Mouse (Mus musculus) T-helper 17 cell (primary cell): ENCODE results near the gene Lta.

Experiments
- in situ Hi-C, 2 experiments: fragments of 300-600 bp; cut with MboI, MseI; formaldehyde crosslinking; loops; 1 replicate in 1 of 2; 2 replicates in 1 of 2; pipeline ENCODE4 v1.15.1; 2025; ENCODE audit warnings: high pct_unique_total_duplicates in 2 of 2

The Lta gene

DNA sequence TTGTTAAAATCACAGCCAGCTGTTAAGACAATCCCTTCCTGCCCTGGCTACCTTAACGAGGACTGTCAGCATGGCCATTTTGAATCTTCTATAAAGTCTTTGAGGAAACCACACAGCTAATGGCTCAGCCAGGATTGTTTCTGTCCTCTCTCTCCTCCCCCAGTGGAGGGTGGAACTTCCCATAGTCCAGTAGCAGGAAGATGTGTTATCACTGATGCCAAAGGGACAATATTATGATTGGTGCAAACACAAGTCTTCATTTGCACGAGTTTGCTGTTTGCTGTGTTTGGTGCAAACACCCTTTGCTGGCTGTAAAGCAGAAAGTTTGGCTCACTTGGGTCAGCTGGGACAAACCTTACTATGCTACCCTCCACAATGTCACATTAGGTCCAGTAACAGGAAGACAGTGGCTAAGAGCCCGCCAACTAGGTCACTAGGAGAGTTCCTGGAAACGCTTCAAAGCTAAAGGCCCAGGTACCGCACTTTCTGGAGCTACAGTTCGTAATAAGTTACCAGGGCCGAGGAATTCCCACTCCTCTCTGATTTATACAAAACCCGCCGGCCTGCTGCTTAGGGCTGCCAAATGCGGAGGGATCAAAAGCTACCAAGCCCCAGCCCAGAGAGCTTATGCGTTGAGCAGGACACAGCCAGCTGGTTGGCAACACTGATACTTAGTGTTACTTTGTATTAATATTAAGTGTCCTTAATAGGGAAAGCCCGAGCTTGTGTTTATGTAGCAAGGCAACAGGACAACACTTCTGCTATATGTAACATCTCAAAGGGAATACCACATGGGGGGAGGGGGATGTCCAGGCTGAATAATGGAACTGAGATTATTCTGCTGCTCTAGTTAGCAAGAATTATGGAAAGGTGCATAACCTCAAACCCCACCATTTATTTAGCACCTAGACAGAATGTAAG is 35.5 kb upstream of the Lta start:
- in situ Hi-C loops: loop anchor here (5.0 to 25.0 kb wide), 2 partner anchors 238 to 1128 kb away; partner anchors contain the start of genes Brd2 (in 1 of the 2), H2-DMa (in 1 of the 2) and Vars (in 1 of the 2)

GRCm38 (mm10) chr17:35239700-35240099 is 34.5 kb upstream of the Lta start:
- in situ Hi-C loops: loop anchor here (5.0 to 25.0 kb wide), 4 partner anchors 37 to 1127 kb away; partner anchors contain the start of genes Vars (in 2 of the 2), Brd2 (in 1 of the 2), H2-DMa (in 1 of the 2) and Tnf (in 1 of the 2)

DNA sequence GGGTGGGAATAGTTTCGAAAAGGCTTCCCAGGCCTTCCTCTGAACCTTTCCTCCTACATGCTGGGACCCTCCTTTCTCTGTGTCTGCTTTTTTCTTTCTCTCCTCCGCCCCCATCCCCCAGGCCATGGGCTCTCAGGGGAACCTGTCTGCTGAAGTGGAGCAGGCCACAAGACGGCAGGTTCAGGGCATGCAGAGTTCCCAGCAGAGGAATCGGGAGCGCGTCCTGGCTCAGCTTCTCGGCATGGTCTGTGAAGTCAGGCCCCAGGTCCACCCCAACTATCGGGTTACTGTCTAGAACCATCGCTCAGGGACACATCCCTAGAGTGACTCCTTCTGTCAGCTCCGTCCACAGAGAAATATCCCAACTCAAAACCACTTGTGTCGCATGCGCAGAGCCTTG is 32.4 kb upstream of the Lta start:
- in situ Hi-C loops: loop anchor here (5.0 to 25.0 kb wide), 3 partner anchors 35 to 1125 kb away; partner anchors contain the start of genes Brd2 (in 1 of the 2), H2-DMa (in 1 of the 2), Tnf (in 1 of the 2) and Vars (in 1 of the 2)

DNA sequence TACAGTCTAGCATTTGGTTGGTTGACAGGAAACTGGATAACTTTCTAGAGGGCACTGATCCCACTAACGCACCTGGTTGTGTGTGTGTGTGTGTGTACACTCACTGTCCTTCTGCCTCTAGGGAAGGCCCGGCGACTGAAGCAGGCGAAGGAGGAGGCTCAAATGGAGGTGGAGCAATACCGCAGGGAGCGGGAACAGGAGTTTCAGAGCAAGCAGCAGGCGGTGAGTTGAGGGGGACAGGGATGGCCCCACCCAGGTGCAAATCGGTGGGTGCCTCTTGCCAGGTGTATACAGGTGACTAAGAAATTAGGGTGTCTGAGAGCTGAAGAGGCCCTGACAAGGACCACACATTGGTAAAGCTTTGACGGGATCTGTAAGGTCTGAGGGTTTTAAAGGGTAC is 31.8 kb upstream of the Lta start:
- in situ Hi-C loops: loop anchor here (5.0 to 25.0 kb wide), 3 partner anchors 35 to 1125 kb away; partner anchors contain the start of genes Brd2 (in 1 of the 2), H2-DMa (in 1 of the 2), Tnf (in 1 of the 2) and Vars (in 1 of the 2)

- in situ Hi-C loops: loop anchor here (5.0 to 25.0 kb wide), 3 partner anchors 34 to 1124 kb away; partner anchors contain the start of genes Brd2 (in 1 of the 2), H2-DMa (in 1 of the 2), Tnf (in 1 of the 2) and Vars (in 1 of the 2)
Measured at GRCm38 (mm10) chr17:35236390-35236746, 31.2 kb upstream of the Lta start.

DNA sequence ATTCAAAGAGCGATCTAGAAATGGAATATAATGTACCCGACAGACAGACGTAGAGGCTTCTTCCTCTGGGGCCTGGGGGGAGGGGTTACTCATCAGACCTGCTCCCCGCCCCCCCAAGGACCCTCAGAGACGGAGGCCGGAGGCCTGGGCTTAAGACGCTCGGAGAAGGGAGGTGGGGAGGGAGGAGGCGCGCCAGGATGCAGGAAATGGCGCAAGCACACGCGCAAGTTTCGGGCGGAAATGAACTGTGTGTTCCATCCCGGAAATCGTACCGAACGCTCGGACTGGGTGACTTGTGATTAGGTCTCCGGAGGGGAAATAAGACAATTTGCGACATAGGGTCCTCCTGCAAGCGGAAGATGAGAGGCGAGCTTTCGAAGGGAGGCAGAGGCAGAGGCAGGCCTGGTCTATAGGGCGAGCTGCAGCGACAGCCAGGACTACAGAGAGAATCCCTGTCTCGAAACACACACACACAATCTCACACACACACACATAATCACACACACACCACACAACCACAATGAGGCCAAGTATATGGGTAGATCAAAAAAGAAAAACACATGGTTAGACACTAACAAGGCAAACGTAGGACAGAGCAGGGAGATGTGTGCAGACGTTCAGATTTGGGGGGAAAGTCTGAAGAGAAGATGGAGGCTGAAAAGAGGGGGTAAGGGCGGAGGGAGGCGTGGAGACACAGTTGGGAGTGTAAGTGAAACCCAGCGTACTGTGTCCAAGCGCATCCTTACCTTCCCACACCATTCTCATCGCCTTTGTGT is 30.7 kb upstream of the Lta start, which contains the start of gene Nfkbil1:
Nfkbil1 (minus strand) TSS at position 179 of the 776 bp plus-strand sequence.
- in situ Hi-C loops: loop anchor here (5.0 to 25.0 kb wide), 3 partner anchors 34 to 1124 kb away; partner anchors contain the start of genes Brd2 (in 1 of the 2), H2-DMa (in 1 of the 2), Tnf (in 1 of the 2) and Vars (in 1 of the 2)

DNA sequence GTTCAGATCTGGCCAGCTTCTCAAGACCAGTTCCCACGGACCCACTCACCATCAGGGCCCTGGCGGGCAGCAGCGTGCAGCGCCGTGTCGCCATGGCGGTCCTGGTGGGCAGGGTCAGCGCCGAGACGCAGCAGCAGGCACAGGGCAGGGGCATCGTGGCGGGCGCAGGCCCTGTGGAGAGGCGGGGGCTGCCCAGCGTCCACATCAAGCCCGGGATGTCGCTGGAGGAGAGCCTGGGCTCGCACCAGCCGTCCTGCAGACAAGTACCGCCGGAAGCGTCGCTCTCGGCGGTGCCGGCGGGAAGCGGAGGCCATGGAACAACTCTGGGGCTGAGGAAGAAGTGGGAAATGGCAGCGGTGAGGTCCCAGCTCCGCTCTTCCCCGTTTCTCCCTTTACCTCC is 29.8 kb upstream of the Lta start:
- in situ Hi-C loops: loop anchor here (5.0 to 25.0 kb wide), 4 partner anchors 33 to 1123 kb away; partner anchors contain the start of genes Brd2 (in 1 of the 2), H2-DMa (in 1 of the 2), Tnf (in 1 of the 2) and Vars (in 1 of the 2)

DNA sequence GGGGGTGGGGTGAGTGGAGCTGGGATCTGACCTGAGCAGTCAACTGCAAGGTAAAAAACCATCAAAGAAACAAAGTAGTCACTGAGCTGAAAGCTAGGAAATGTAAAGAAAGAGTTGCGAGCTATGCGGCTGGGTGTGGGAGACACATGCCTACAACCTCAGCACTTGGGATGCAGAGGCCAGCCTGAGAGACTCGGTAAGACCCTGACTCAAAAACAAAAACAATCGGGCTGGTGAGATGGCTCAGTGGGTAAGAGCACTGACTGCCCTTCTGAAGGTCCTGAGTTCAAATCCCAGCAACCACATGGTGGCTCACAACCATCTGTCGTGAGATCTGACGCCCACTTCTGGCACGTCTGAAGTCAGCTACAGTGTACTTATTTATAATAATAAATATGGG is 28.9 kb upstream of the Lta start:
- in situ Hi-C loops: loop anchor here (5.0 to 25.0 kb wide), 3 partner anchors 62 to 1122 kb away; partner anchors contain the start of genes Brd2 (in 1 of the 2), H2-DMa (in 1 of the 2) and Vars (in 1 of the 2)

GRCm38 (mm10) chr17:35233114-35233980 is 28.2 kb upstream of the Lta start, which contains the start of gene Atp6v1g2:
TSS of gene Atp6v1g2 (plus strand) at chr17:35233660.
- in situ Hi-C loops: loop anchor here (5.0 to 25.0 kb wide), 3 partner anchors 61 to 1121 kb away; partner anchors contain the start of genes Brd2 (in 1 of the 2), H2-DMa (in 1 of the 2) and Vars (in 1 of the 2)

GRCm38 (mm10) chr17:35232659-35233058 is 27.5 kb upstream of the Lta start:
- in situ Hi-C loops: loop anchor here (5.0 to 25.0 kb wide), 3 partner anchors 60 to 1120 kb away; partner anchors contain the start of genes Brd2 (in 1 of the 2), H2-DMa (in 1 of the 2) and Vars (in 1 of the 2)

GRCm38 (mm10) chr17:35232043-35232442 is 26.9 kb upstream of the Lta start:
- in situ Hi-C loops: loop anchor here (5.0 to 25.0 kb wide), 3 partner anchors 60 to 1120 kb away; partner anchors contain the start of genes Brd2 (in 1 of the 2), H2-DMa (in 1 of the 2) and Vars (in 1 of the 2)

- in situ Hi-C loops: loop anchor here (5.0 to 25.0 kb wide), 3 partner anchors 59 to 1119 kb away; partner anchors contain the start of genes Brd2 (in 1 of the 2), H2-DMa (in 1 of the 2) and Vars (in 1 of the 2)
Measured at GRCm38 (mm10) chr17:35231022-35231421, 25.9 kb upstream of the Lta start.

GRCm38 (mm10) chr17:35226561-35227046 is 21.5 kb upstream of the Lta start:
- in situ Hi-C loops: loop anchor here in 1 of 2 experiments (25.0 kb wide), 1 partner anchor 1114 kb away; the partner anchor contains the start of genes Brd2 and H2-DMa

GRCm38 (mm10) chr17:35225456-35225855 is 20.3 kb upstream of the Lta start:
- in situ Hi-C loops: loop anchor here in 1 of 2 experiments (25.0 kb wide), 1 partner anchor 1113 kb away; the partner anchor contains the start of genes Brd2 and H2-DMa

GRCm38 (mm10) chr17:35224641-35225040 is 19.5 kb upstream of the Lta start:
- in situ Hi-C loops: loop anchor here (25.0 kb wide), 2 partner anchors 1037 to 1112 kb away; partner anchors contain the start of genes Psmb8 (in 2 of the 2), Psmb9 (in 2 of the 2), Tap1 (in 2 of the 2) and Brd2 (in 1 of the 2)

DNA sequence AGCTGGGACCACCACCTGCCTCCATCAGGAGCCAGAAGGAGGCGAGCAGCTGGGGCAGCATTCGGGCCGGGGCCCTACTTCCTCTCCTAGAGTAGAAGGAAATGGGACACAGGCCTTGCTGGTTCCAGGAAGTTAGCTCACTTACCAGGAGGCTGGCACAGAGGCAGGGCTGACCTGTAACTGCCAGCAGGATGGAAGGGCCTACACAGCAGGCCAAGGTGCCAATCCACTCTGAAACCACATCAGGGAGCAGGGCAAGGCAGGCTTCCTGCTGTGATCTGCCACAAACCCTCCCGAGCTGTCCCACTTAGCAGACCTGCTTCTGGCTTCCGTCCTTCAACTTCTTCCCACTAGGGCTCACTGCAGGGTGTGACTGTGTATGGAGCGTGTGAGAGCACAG is 17.1 kb upstream of the Lta start:
- in situ Hi-C loops: loop anchor here (25.0 kb wide), 1 partner anchor 1035 kb away; the partner anchor contains the start of genes Psmb8 (in 2 of the 2), Psmb9 (in 2 of the 2) and Tap1 (in 2 of the 2)

DNA sequence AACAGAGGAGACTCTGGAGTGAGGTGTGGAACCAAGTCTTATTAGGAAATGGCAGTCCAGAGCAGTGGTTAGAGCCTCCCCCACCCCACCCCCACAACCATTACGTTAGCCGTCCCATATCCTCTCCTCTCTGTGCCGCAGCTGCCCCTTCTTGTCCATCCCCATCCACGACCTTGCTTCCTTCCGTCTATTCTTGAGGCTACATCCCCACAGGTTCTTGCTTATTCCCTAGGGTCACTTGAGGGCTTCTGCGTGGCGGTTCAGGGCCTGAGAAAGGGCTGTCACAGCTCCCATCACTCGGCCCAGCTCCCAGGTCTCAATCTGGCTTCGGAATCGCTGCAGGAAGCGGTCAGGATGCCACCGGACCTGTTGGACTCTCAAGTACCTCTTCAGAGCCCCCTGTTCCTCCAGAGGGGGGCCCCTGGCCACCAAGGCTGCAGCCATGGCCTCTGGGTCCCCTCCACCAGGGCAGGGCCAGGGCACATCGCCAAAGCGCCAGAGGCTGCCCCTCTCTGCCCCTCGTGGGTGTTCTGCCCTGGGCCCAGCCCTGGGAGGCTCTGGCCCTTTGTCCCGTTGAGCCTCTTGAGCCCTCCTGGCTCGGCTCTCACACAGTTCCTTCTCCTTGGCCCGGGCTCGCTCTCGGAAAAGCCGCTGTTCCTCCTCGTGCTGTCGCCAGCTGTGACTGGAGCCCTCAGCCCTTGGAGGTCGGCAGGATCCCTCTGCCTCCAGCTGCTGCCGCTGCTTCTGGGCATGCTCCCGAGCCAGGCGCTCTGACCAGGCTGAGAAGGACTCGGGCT is 15.2 kb upstream of the Lta start, which contains the start of gene Gm16181:
Gm16181 (plus strand) TSS at position 679 of the 797 bp plus-strand sequence.
- in situ Hi-C loops: loop anchor here (25.0 kb wide), 1 partner anchor 1033 kb away; the partner anchor contains the start of genes Psmb8 (in 2 of the 2), Psmb9 (in 2 of the 2) and Tap1 (in 2 of the 2)
